Mouse (Mus musculus) brain, embryonic 14.5 days (tissue): Measurements from ENCODE around the gene Nek8.

Source experiments
- CTCF ChIP-seq: fragments of 200-500 bp; IDR thresholded peaks from 2 replicates; pipeline ENCODE4 v1.5.1; 2012; ENCODE audit warnings: inconsistent platforms, mild to moderate bottlenecking, moderate library complexity, borderline replicate concordance; ENCODE audit not compliant: insufficient read depth, insufficient read length; ENCODE audit errors: extremely low read depth
- POLR2A ChIP-seq: fragments of 200-500 bp; IDR thresholded peaks from 2 replicates; pipeline ENCODE4 v1.6.1; 2012; ENCODE audit warnings: mild to moderate bottlenecking, inconsistent platforms, borderline replicate concordance; ENCODE audit not compliant: poor library complexity, insufficient read depth, insufficient read length, severe bottlenecking; ENCODE audit errors: extremely low read depth

GRCm38 (mm10) chr11:78194411-78195100 is 18.1 kb upstream of the Nek8 start:
- TF ChIP-seq CTCF, result no peak
- no peak for TF ChIP-seq POLR2A
